Mouse (Mus musculus) kidney, postnatal 10 days (tissue): Measurements from ENCODE around the gene Tmem33.

Source experiments
- DNase-seq: peaks from one replicate; pipeline ENCODE4 v3.0.0; 2021; ENCODE audit warnings: mixed read lengths

Gene Tmem33

DNA sequence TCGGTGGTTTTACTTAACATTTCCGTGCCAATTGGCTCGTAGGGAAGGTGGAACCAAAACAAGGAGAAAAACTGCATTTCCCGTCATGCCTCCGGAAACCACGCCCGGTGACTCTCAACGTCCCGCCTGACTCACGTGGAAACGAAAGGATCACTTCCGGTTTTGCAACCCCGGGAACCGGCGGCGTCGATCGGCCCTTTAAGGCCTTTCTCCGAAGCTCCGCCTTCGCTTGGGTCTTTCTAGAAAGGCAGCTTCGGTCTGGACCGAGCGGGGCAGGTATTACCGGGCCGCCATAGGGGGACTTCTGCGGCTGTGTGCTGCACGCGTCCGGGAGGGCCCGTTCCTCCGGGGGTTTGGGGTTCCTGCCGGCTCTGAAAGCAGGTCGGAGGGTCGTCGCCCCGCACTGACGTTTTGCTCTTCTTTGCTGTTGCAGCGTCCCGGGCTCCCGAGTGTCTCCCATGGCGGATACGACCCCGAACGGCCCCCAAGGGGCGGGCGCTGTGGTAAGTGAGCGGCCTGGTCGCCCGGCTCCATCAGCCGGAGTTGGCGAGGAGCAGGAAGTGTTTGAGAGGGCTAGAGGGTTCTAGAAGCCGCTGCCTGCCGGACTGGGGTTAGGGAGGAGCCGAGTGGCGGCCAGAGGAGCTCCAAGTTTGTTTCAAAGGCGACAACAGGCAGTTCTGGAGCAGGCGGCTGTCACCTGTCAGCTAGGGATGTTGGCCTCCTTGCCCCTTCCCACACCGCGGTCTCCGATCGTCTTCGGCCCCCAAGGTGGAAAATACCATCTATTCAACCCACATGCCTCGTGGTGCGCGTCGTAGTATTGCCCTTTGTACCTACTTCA, at the start of gene Tmem33:
Tmem33 (plus strand) TSS at position 35 of the 841 bp plus-strand sequence.
- peak; percentile 95 for DNase-seq

- no peak for DNase-seq
Observed at GRCm38 (mm10) chr5:67213168-67213567, 47.2 kb upstream of the Tmem33 start.

DNA sequence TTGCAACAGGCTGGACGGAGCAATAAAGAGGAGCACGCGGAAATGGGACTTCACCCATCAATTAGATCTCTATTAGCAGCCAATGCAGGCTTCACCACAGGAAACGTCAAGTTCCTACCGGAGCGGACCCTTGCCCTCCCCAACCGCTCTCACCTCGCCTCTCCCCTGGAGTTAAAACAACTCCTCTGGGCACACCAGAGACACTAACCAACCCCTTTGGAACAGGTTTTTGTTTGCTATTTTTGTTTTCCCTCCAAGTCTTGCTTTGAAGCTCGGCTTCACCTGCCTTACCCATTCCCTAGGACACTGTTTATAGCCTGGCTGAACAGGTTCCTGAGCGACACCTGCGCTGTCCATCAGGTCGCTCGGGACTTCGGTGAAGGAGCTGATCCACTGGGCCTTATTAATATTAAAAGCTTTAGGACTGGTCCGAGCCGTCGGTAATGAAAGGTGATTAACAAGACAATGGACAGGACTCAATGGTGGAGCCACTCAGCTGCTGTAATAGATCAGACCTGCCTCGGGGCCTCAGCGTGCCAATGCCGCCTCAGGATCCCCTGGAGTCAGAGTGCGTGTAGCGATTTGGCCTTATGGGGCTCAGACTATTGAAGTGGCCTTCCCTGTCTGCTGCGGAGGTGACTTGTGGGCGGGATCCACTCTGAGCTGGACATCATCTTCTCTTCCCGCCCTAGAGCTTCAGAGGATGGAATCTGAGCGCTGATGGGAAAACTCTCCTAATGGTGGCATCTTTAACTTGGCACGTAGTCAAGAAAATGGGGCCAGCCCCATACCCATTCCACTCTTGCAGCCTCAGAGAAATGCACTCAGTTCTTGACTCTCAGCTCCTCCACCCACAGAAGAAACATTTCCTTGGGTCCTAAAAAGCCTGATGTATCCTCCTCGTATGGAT, 45.0 kb upstream of the Tmem33 start:
- no peak for DNase-seq

DNA sequence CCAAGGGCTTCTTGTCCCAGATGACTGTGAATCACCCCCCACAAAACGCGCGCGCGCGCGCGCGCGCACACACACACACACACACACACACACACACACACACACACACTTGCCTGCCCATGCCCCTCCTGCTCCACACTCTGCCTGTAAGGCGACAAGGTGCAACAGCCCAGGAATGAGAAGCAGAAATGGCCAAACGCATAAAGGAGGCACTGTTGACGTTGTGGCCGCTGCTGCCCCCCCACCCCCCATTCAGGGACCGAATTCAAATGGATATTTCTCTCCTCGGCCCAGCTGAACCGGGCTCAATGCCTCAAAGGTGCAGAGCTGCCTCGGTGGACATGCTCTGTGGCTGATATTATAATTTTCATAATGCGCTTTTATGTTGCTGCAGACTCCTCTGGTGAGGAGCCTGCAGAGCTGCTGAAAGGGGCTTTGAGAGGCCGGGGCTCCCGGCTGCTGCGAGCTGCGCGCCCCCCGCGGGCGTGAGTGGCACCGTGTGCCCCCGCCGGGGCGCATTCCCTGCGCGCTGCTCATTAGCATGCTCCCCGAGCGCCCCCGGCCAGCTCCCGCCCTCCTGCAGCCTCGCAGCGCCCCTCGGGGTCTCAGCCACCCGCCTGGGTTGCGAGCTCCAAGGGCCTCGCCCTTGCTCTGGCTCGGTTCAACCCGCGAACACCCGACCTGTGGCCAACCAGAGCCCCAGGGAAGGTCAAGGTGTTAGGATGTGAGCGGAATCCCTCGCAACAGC, 44.2 kb upstream of the Tmem33 start:
- DNase-seq = no peak

DNA sequence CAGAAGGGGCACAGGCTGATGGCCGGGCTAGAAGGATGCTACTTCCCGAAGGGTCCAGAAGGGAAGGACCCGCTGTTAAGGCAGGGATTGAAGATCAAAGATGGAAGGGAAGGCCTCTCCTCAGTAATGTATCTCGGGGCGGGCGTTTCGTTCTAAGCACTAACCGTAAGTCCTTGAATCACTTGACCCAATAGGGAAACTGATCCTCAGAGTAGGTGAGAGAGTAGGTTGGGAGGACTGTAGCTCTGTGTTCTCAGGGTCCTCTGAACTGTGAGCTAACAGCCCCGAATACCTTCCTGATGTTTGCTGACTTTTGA, 43.6 kb upstream of the Tmem33 start:
- no peak for DNase-seq

DNA sequence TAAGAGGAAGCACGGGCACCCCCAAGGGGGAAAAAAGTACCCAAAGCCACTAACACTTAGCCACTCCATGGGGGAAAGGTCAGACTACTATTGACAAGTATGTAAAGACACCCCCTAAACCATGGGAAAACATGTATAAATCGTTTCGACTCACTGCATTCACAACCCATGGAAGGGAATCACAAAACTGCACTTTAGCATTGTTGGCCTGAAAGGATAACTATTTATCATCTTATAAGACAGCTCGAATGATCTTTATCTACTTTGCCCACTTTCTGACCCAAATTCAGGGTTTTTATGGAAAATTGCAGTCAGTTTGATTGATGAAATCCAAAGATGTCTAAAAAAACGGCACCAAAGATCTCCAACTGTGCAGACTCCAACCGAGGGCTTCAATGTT, 38.5 kb upstream of the Tmem33 start:
- DNase-seq = no peak

DNA sequence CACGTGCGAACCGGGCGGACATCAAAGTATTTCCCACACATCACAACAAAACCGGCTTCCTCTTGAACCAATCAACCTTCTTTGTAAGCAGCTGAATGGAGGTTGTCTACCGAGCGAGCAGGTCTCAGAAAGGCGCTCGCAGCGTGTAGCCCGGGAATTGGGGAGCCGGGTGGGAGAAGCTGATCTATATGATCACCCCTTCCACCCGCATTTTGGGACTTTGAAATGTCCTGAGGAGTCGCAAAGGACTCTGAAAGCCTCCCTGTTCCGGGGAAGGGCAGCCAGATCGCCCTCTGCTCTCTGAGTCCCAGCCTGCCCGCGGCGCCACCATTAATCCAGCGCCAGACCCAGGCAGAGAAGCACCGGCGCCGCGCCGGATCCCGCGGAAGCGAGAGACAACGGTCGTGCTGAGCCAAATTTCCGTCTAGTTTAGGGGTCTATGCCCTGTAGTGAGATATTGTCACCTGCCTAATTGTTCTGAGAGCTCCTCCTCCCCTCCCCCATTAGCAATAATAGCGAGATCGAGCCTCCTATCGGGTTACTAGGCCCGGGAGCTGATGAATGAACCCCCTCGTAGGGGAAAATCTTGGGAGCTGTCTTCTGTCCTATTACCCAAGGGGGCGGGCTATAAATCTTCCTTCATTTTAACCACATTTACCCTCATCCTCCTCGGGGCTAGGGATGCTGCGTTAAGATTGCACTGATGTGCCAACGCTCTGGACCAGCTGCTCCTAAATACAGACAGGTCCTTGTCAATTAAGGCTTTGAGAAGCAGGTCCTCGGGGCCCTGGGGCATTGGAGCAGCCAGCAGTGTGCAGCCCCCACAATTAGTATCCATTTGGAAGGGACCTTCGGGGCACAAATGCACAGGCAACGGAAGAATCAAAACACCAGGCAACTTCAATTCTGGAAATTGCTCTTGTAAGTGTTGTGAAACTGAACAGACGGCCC, 37.6 kb upstream of the Tmem33 start:
- peak; percentile 33 for DNase-seq

- no peak for DNase-seq
Observed at GRCm38 (mm10) chr5:67223391-67224121, 36.8 kb upstream of the Tmem33 start.

- no peak for DNase-seq
Observed at GRCm38 (mm10) chr5:67224122-67224502, 36.3 kb upstream of the Tmem33 start.

DNA sequence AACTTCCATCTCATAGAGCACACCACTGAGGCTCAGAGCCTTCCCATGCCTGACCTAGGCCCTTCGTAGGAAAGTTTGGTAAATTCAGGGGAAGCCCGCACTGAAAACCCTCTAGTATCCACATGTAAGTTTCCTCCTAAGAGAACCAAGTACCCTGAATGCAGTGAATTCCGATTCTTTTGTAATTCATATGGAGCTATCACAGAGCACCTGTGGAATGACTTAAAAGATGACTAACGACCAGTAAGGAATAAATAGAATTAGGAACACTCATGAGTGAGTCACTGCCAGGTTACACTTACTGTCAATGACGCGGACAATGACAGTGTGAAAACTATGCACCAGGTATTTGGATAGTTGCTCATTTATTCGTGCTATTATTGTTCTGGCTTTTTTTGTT, 34.6 kb upstream of the Tmem33 start:
- DNase-seq = no peak

DNA sequence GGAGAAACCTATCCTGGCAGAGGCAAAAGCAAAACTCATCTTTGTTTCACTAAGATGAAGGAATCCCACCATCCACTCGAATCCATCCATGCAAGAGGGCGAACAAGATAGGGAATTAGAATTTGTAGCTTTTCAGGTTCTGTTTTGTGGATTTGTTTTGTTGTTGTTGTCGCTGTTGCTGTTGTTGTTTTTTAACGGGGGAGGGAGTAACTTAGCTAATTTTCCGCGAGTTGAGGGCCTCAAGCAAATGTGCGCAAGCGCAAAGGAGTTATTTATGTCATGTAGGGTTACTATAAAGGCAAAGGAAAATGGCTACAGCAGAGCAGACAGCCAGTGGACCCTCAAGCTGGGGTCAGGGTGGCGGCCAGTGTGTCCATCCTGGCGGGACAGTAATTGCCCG, 33.1 kb upstream of the Tmem33 start:
- DNase-seq = no peak

DNA sequence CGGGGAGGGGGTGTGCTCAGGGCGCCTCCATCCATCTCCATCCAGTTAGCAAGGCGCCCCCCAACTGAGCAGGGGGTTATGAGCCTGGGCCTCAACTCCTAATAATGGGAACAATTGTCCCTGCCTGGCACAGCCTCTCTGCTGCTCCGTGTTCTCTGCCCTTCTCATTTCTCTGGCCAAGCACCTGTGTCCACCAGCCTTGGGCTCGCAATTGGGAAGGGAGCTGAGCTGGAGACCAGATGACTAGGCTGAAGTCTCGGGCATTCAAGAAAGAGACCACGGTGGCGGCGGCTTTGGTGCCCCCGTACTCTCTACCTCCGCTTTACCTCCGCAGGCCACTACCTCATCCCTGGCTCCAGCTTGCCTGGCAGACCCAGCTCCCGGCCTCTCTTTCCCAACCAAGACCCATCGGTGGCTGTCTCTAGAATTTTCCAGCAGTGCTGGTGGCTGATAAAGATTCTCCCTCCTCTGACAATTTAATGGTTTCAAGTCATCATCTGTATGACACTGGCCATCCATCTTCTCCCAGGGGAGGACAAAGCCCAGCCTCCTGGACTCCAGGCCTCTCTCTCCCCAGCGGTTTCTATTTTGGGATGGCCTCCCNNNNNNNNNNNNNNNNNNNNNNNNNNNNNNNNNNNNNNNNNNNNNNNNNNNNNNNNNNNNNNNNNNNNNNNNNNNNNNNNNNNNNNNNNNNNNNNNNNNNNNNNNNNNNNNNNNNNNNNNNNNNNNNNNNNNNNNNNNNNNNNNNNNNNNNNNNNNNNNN, 32.5 kb upstream of the Tmem33 start:
- DNase-seq = no peak

GRCm38 (mm10) chr5:67234682-67235081, 25.7 kb upstream of the Tmem33 start:
- no peak for DNase-seq

DNA sequence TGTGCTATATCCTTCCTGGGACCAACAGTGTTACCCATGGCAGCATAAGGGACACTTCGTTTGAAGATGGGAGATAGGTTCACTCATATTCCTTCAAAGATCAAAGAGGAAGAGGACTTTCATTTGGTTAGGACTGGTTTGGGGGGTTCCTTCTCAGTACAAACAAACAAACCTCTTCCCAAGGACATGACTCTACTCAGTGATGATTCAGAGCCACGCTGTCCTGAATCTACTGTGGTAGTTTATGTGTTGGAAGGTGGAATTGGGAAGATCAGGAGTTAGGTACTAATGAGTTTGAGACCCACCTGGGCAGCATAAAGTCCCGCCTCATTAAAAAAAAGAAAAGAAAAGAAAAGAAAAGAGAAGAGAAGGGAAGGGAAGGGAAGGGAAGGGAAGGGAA, 24.9 kb upstream of the Tmem33 start:
- no peak for DNase-seq

DNA sequence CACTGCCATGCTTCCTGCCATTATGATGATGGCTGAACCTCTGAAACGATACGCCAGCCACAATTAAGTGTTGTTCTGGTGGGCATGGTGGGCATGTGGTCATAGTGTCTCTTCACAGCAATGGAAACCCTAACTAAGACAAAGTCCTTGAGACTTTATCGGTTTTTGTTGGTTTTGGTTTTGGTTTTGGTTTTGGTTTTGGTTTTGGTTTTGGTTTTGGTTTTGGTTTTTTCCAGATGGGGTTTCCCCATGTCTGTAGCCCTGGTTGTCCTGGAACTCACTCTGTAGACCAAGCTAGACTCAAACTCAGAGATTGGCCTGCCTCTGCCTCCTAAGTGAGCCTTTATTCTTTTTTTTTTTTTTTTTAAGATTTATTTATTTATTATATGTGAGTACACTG, 23.8 kb upstream of the Tmem33 start:
- DNase-seq = no peak

GRCm38 (mm10) chr5:67238303-67238702, 22.1 kb upstream of the Tmem33 start:
- peak; percentile 45 for DNase-seq

- DNase-seq = no peak
Observed at GRCm38 (mm10) chr5:67241713-67242112, 18.7 kb upstream of the Tmem33 start.

GRCm38 (mm10) chr5:67243231-67243630, 17.1 kb upstream of the Tmem33 start:
- DNase-seq = no peak

DNA sequence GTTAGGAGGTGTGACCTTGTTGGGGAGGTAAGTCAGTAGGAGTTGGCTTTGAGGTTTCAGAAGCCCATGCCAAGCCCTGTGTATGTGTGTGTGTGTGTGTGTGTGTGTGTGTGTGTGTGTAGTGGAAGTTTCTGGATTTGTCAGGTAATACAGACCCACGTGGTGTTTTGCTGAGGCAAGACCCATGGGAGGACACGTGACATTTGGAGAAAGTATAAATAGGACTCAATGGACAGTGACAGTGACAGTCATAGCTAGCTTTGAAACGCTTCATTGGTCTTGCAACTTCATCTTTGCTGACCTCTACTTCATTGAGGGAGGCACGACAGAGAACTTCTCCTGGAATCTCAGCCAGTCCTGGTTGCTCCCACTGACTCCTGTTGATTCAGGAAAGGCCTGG, 8.1 kb upstream of the Tmem33 start:
- DNase-seq = no peak

- no peak for DNase-seq
Observed at GRCm38 (mm10) chr5:67255664-67256063, 4.7 kb upstream of the Tmem33 start.

DNA sequence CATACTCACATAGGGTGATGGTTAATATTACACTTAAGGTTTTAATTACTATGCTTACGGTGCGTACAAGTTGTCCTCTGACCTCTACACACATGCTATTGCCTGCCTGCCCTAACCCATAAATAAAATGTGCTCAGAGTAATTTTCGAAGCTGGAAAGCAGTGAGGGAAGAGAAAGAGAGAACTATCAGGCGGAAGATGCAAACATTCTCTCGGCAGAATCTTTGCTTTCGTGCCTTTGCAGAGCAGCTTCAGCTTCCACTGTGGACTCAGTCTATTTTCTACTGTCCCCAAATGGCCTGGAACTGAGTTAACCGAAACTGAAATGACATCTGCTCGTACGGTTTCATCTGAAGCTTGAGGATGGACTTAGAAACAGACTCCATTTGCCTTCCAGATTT, 1.9 kb upstream of the Tmem33 start:
- DNase-seq = no peak
